Mouse (Mus musculus): ENCODE measurements around the gene Tpbpb.
"Not testable (repeated sequence)": the region's sequence is repeated elsewhere in the genome, so short reads cannot be mapped to it uniquely, and the experiment has no call there.

Gene Tpbpb

GRCm38 (mm10) chr13:60904780-60905179, at the start of gene Tpbpb:
Gene Tpbpb (minus strand): TSS chr13:60904880.
- DNase-seq, result not testable (repeated sequence)

- not testable (repeated sequence) for DNase-seq
Measured at GRCm38 (mm10) chr13:60941884-60942283, 37.2 kb upstream of the Tpbpb start, which contains the start of gene Tpbpa. Gene Tpbpa (minus strand): TSS chr13:60941984.

- DNase-seq, result no peak
Measured at GRCm38 (mm10) chr13:60936500-60936901, 31.8 kb upstream of the Tpbpb start, which contains the start of the genes Gm49391 and Ctla2a. Gene Gm49391 (minus strand): TSS chr13:60936571. Gene Ctla2a (minus strand): TSS chr13:60936625.

GRCm38 (mm10) chr13:60935490-60935889, 30.8 kb upstream of the Tpbpb start, which contains the start of gene Gm49393:
Gene Gm49393 (minus strand): TSS chr13:60935590.
- not testable (repeated sequence) for DNase-seq

GRCm38 (mm10) chr13:60897328-60897727, 7.4 kb downstream of the Tpbpb start, which contains the start of gene Ctla2b:
Gene Ctla2b (minus strand): TSS chr13:60897447.
- DNase-seq, result no peak

GRCm38 (mm10) chr13:60896794-60897193, 7.9 kb downstream of the Tpbpb start, which contains the start of gene Gm49392:
Gene Gm49392 (minus strand): TSS chr13:60896894.
- DNase-seq, result not testable (repeated sequence)

- DNase-seq, result no peak
Measured at GRCm38 (mm10) chr13:60895406-60896160, 9.1 kb downstream of the Tpbpb start.

- no peak for DNase-seq
Measured at GRCm38 (mm10) chr13:60892301-60892700, 12.4 kb downstream of the Tpbpb start.

GRCm38 (mm10) chr13:60864281-60864680, 40.4 kb downstream of the Tpbpb start, which contains the start of gene 4930486L24Rik:
Gene 4930486L24Rik (minus strand): TSS chr13:60864475.
- DNase-seq, result no peak
